Mouse (Mus musculus): ENCODE data around the gene Gadd45gip1.

DNA sequence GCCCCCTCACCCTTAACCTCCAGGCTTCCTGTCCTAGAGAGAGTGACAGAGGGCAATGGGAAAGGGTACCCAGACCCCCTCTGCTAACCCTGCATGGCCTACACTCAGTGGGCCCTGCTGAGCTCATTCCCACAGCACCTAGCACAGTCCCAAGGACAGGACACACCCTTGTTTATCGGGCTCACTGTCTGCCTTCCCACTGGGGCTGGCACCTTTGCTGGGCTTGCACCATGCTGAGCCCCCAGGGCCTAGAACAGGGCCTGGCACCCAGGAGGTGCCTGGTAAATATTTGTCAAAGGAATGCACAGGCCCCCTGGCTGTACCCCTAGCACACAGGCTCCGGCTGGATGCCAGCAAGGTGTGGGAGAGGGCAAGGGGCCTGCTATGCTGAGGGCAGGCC, 40.8 kb upstream of the Gadd45gip1 start:
- TF ChIP-seq POLR2A (IDR thresholded peaks at IDR 0.05; ENCODE audit: low read depth, low read length) (no peak), CTCF (IDR thresholded peaks at IDR 0.05; ENCODE audit: extremely low read depth, insufficient read length, insufficient replicate concordance, low read depth, low read length) (no peak)
